Mouse (Mus musculus) stomach, embryonic 15.5 days (tissue): ENCODE measurements around the gene Ncaph2. TPM values are rescaled to one million over a fixed set of nuclear protein-coding genes. Genes with fewer than 3 reads are reported as not detected.

Experiments used
- ATAC-seq: fragments of 200-750 bp; cut with Nextera tagmentation; 2 replicates; pipeline ENCODE4 v1.8.0; 2017; ENCODE audit warnings: low read depth, moderate number of reproducible peaks, moderate TSS enrichment; ENCODE audit not compliant: insufficient read depth, low FRiP score
- H3K27ac ChIP-seq: fragments of 300-500 bp; sonication (generic); 2 replicates; pipeline ENCODE4 v1.5.1; 2015; ENCODE audit warnings: mild to moderate bottlenecking, inconsistent platforms
- H3K27me3 ChIP-seq: fragments of 300-500 bp; sonication (generic); replicated peaks from 2 replicates; pipeline ENCODE4 v1.6.1; 2015; ENCODE audit warnings: inconsistent platforms
- H3K36me3 ChIP-seq: fragments of 300-500 bp; sonication (generic); 2 replicates; pipeline ENCODE4 v1.6.1; 2015; ENCODE audit warnings: inconsistent platforms
- H3K4me1 ChIP-seq: fragments of 300-500 bp; sonication (generic); 2 replicates; pipeline ENCODE4 v1.6.1; 2015; ENCODE audit warnings: inconsistent platforms
- H3K4me2 ChIP-seq: fragments of 300-500 bp; sonication (generic); 2 replicates; pipeline ENCODE4 v1.6.1; 2015; ENCODE audit warnings: mild to moderate bottlenecking, inconsistent platforms
- H3K4me3 ChIP-seq: fragments of 300-500 bp; sonication (generic); replicated peaks from 2 replicates; pipeline ENCODE4 v1.5.1; 2015; ENCODE audit warnings: inconsistent platforms
- H3K9ac ChIP-seq: fragments of 300-500 bp; sonication (generic); 2 replicates; pipeline ENCODE4 v1.6.1; 2015; ENCODE audit warnings: inconsistent platforms
- H3K9me3 ChIP-seq: fragments of 300-500 bp; sonication (generic); 2 replicates; pipeline ENCODE4 v1.6.1; 2016; ENCODE audit warnings: inconsistent platforms
- WGBS: fragments of 180-500 bp; shearing (Covaris S2); methylation state at CpG from one replicate; pipeline ENCODE4 v1.1.7; 2015; 5-methylcytosine and 5-hydroxymethylcytosine counted together
- polyA plus RNA-seq: library from polyadenylated mRNA; unstranded; fragments of >200 nt; fragmentation: Nextera tagmentation; extraction: Ambion mirVana; gene quantifications from 2 replicates; pipeline ENCODE4 v1.2.1, GENCODE M21; 2015

Gene Ncaph2
- polyA plus RNA-seq, result 127 and 141 TPM in 2 replicates

- ATAC-seq, result peak; percentile 88
- Histone ChIP-seq H3K4me3 (peak within 1 kb of the TSS; percentile 77), H3K36me3 (peaks cover 33% of the 10 kb centered on the region), H3K9ac (peak within 1 kb of the TSS; percentile 84), H3K27me3 (no peaks in the 10 kb centered on the region), H3K4me2 (peak within 1 kb of the TSS; percentile 76), H3K27ac (peak within 1 kb of the TSS; percentile 93), H3K4me1 (peaks cover 24% of the 10 kb centered on the region), H3K9me3 (no peaks in the 10 kb centered on the region)
- under 1% methylated on average over 63 of the region's 64 CpGs for WGBS
Observed at GRCm38 (mm10) chr15:89355241-89356187, at the start of gene Ncaph2, which contains the start of gene Lmf2. Gene Ncaph2, plus strand, starts transcription at chr15:89355719. Gene Lmf2, minus strand, starts transcription at chr15:89355659.

- H3K36me3 ChIP-seq, result peaks cover 38% of the 10 kb centered on the region
- WGBS, result 87% methylated on average over 1 of the region's 1 CpGs
- H3K27me3 ChIP-seq, result no peaks in the 10 kb centered on the region
- no peak overlapping the region for H3K9ac ChIP-seq
- H3K4me2 ChIP-seq, result no peak overlapping the region
- ATAC-seq, result no peak
- H3K27ac ChIP-seq, result no peak overlapping the region
- no peak overlapping the region for H3K4me3 ChIP-seq
- peaks cover 5% of the 10 kb centered on the region; the same call in 1 of the 2 replicates for H3K4me1 ChIP-seq
- no peaks in the 10 kb centered on the region for H3K9me3 ChIP-seq
Observed at GRCm38 (mm10) chr15:89305966-89306365, 49.6 kb upstream of the Ncaph2 start.

GRCm38 (mm10) chr15:89307461-89307860, 48.1 kb upstream of the Ncaph2 start:
- no peak overlapping the region for H3K27ac ChIP-seq
- no peaks in the 10 kb centered on the region for H3K9me3 ChIP-seq
- WGBS, result 88% methylated on average over 13 of the region's 13 CpGs
- H3K4me1 ChIP-seq, result peaks cover 7% of the 10 kb centered on the region; the same call in 1 of the 2 replicates
- ATAC-seq, result no peak
- H3K4me3 ChIP-seq, result no peak overlapping the region
- no peaks in the 10 kb centered on the region for H3K27me3 ChIP-seq
- peaks cover 25% of the 10 kb centered on the region for H3K36me3 ChIP-seq
- no peak overlapping the region for H3K9ac ChIP-seq
- no peak overlapping the region for H3K4me2 ChIP-seq

- H3K4me3 ChIP-seq, result no peak overlapping the region
- 0 out of 2 replicates have a peak overlapping the region, but pooled peaks have one; percentile 31 for H3K27ac ChIP-seq
- no peaks in the 10 kb centered on the region for H3K9me3 ChIP-seq
- H3K36me3 ChIP-seq, result peaks cover 14% of the 10 kb centered on the region
- H3K4me1 ChIP-seq, result peaks cover 17% of the 10 kb centered on the region
- ATAC-seq, result peak; percentile 44; the same call in 1 of the 2 replicates
- no peak overlapping the region for H3K4me2 ChIP-seq
- H3K27me3 ChIP-seq, result no peaks in the 10 kb centered on the region
- 80% methylated on average over 7 of the region's 7 CpGs for WGBS
- H3K9ac ChIP-seq, result no peak overlapping the region
Observed at GRCm38 (mm10) chr15:89308406-89309139, 46.9 kb upstream of the Ncaph2 start.

- WGBS, result 62% methylated on average over 6 of the region's 6 CpGs
- Histone ChIP-seq H3K27me3 (no peaks in the 10 kb centered on the region), H3K4me2 (no peak overlapping the region), H3K4me1 (peaks cover 25% of the 10 kb centered on the region), H3K4me3 (no peak overlapping the region), H3K27ac (no peak overlapping the region), H3K9me3 (no peaks in the 10 kb centered on the region), H3K36me3 (peaks cover 4% of the 10 kb centered on the region), H3K9ac (no peak overlapping the region)
- ATAC-seq, result no peak
Observed at GRCm38 (mm10) chr15:89309962-89310498, 45.5 kb upstream of the Ncaph2 start.

DNA sequence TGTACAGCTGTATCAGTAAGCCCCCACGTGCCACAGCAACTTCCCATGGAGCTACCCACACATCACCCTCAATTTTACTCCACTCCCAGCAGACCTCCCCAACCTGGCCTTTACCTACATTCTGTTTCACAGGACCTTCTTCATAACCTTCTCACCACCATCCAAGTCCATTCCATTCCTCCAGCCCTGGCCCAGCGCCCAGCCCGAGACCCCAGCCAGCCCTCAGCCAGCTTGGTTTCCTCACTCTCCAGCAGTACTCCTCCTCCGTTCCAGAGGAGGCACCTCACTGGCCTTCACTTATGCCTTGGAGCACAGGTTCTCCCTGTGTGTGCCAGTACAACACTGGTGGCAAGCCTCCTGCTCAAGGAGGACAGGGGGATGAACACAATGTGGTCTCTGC, 42.2 kb upstream of the Ncaph2 start:
- H3K27ac ChIP-seq, result no peak overlapping the region
- no peaks in the 10 kb centered on the region for H3K36me3 ChIP-seq
- ATAC-seq, result no peak
- WGBS, result 62% methylated on average over 4 of the region's 4 CpGs
- H3K9ac ChIP-seq, result no peak overlapping the region
- H3K4me2 ChIP-seq, result no peak overlapping the region; the same call in 1 of the 2 replicates
- H3K4me3 ChIP-seq, result no peak overlapping the region
- H3K27me3 ChIP-seq, result no peaks in the 10 kb centered on the region
- H3K4me1 ChIP-seq, result peaks cover 25% of the 10 kb centered on the region
- no peaks in the 10 kb centered on the region for H3K9me3 ChIP-seq

DNA sequence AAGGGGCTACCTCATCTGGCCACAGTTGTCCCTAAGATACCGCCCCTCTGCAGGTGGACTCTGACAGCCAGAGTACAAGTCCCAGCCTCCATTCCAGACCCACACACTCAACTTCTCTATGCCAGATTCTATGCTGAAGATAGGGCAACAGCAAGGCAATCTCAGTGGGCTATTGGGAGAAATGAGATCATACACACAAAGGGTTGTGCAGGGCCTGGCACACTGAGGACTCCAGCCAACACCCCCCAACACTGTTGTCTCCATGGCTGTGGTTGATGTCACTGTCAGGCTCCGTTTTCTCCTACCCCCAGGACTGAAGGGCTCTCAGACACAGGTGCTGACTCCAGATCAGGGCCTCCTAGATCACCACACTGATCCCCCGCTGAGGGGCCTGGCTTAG, 41.4 kb upstream of the Ncaph2 start:
- peak overlapping the region; percentile 79 for H3K4me2 ChIP-seq
- no peaks in the 10 kb centered on the region for H3K36me3 ChIP-seq
- WGBS, result 23% methylated on average over 3 of the region's 3 CpGs
- H3K9ac ChIP-seq, result peak overlapping the region; percentile 87; the same call in 1 of the 2 replicates
- H3K9me3 ChIP-seq, result no peaks in the 10 kb centered on the region
- H3K4me3 ChIP-seq, result peak overlapping the region; percentile 89
- H3K27ac ChIP-seq, result no peak overlapping the region
- no peak for ATAC-seq
- peaks cover 20% of the 10 kb centered on the region for H3K4me1 ChIP-seq
- H3K27me3 ChIP-seq, result no peaks in the 10 kb centered on the region

DNA sequence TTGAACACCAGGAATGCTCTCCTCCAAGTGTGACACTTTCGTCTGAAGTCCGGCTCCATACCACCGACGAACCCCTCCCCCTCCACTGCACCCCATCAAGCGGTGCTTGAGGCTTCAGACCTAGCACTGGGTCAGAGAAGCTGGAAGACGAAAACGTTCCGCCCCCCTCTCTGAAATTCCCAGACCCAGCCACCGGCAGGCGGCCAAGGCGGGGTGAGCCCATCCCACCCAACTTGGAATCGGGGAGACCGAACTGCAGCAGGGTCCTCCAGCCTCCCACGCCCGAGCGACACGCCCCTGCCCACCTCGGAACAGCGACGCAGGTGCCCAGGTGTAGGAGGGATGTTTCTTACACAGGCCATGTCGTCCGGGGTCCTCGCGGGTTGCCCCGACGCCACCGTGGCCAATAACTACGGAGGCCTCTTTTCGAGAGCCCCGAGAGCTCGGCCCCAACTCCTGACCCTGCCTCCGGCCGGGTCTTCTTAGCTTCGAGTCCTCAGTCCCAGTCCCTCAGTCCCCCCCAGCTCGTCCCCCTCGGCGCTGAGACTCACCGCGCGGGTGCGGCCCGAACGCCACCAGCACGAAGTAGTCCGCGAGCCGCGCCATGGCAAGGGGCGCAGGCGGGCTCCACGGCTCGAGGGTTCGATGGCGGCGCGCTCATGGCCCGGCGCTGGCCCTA, 40.9 kb upstream of the Ncaph2 start:
- H3K9ac ChIP-seq, result peak overlapping the region; percentile 87
- WGBS, result under 1% methylated on average over 58 of the region's 58 CpGs
- peaks cover 20% of the 10 kb centered on the region for H3K4me1 ChIP-seq
- no peaks in the 10 kb centered on the region for H3K36me3 ChIP-seq
- H3K4me2 ChIP-seq, result peak overlapping the region; percentile 79
- H3K4me3 ChIP-seq, result peak overlapping the region; percentile 89
- H3K27me3 ChIP-seq, result no peaks in the 10 kb centered on the region
- no peaks in the 10 kb centered on the region for H3K9me3 ChIP-seq
- ATAC-seq, result peak; percentile 2; the same call in 1 of the 2 replicates
- peak overlapping the region; percentile 57 for H3K27ac ChIP-seq

DNA sequence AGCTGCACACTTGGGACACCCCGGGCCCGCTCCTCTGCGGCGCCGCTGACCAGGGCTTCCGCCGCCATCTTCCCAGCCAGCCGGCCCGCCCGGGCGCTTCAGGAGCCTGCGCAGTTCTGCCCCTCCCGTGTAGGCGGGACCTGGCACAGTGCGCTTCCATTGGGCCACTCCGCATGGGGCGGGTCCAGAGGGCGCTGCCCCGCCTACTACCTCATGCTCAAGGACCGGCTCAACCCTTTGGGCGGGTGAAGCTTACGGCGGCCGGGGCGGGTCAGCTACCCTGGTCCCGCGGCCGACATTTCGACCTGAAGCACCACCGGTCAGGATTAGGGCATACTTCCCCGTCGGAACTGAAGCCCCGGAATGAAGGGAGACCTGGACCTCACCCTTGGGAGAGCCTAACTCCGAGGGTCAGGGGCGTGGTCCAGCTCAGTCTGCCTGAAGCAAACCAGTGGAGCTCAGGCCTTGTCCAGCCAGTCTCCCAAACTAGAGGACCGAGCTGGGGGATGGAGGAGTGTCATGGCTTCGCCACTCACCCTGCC, 40.3 kb upstream of the Ncaph2 start, which contains the start of gene Sbf1:
Gene Sbf1, minus strand, starts transcription at position 122 of the 542 bp plus-strand sequence.
- Histone ChIP-seq H3K4me2 (peak within 1 kb of the TSS; percentile 79), H3K27me3 (no peaks in the 10 kb centered on the region), H3K9ac (peak within 1 kb of the TSS; percentile 87), H3K4me3 (peak within 1 kb of the TSS; percentile 89), H3K27ac (peak within 1 kb of the TSS; percentile 72), H3K4me1 (peaks cover 20% of the 10 kb centered on the region), H3K36me3 (no peaks in the 10 kb centered on the region), H3K9me3 (no peaks in the 10 kb centered on the region)
- peak; percentile 100 for ATAC-seq
- WGBS, result under 1% methylated on average over 37 of the region's 37 CpGs

DNA sequence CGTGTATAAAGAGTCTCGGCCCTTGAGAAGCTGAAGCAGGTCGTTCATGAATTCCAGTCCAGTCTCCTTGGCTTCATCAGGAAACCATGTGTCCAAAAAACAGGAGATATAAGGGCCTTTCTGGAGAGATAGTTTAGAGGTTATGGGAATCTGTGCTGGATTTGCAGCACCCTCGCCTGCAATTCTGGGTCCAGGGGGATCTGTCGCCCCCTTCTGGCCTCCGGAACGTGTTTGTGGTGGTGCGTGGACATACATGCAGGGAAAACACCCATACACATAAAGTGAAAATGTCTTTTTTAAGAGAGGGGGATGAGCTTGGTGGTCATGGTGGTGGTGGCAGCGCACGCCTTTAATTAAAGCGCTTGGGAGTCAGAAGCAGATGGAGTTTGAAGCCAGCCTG, 39.4 kb upstream of the Ncaph2 start:
- H3K4me3 ChIP-seq, result no peak overlapping the region
- H3K27ac ChIP-seq, result no peak overlapping the region
- H3K4me2 ChIP-seq, result no peak overlapping the region

DNA sequence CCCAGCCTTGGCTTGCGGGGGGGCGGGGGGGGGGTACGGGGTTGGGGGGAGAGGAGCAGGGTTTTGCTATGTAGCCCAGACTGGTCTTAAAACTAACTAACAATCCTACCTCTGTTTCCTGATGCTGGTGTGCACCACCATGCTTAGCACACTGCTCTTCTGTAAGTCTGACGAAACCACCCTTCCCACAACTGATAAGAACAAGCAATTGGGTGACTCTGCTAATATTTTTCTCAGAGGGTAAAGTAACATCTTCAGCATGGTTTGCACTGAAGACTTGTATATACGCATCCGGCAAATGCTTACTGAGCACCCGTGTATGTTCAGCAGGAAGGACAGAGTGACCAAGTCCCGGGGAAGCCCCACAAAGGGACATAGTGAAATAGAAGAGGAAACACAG, 34.3 kb upstream of the Ncaph2 start:
- H3K4me2 ChIP-seq, result no peak overlapping the region
- H3K36me3 ChIP-seq, result no peaks in the 10 kb centered on the region
- peaks cover 3% of the 10 kb centered on the region; the same call in 1 of the 2 replicates for H3K4me1 ChIP-seq
- no peak overlapping the region for H3K9ac ChIP-seq
- no peaks in the 10 kb centered on the region; the same call in 1 of the 2 replicates for H3K27me3 ChIP-seq
- WGBS, result 78% methylated on average over 8 of the region's 8 CpGs
- H3K27ac ChIP-seq, result no peak overlapping the region
- H3K4me3 ChIP-seq, result no peak overlapping the region
- no peak for ATAC-seq
- H3K9me3 ChIP-seq, result no peaks in the 10 kb centered on the region

More for the DNA sequence above, 39.4 kb upstream of the Ncaph2 start:
- no peak overlapping the region for H3K9ac ChIP-seq
- H3K4me1 ChIP-seq, result peaks cover 20% of the 10 kb centered on the region; the same call in 1 of the 2 replicates
- no peak for ATAC-seq
- no peaks in the 10 kb centered on the region for H3K36me3 ChIP-seq
- 73% methylated on average over 11 of the region's 11 CpGs for WGBS
- no peaks in the 10 kb centered on the region for H3K27me3 ChIP-seq
- no peaks in the 10 kb centered on the region for H3K9me3 ChIP-seq
